Mouse (Mus musculus) lung, postnatal 0 days (tissue): ENCODE measurements at regions not wholly inside any gene's neighbourhood (a gene's known extent, or its start where the extent isn't known, plus 50 kb on each side); places are given as distances from the start of the nearest gene placed in this dataset.
"Not testable (repeated sequence)": the region's sequence is repeated elsewhere in the genome, so short reads cannot be mapped to it uniquely, and the experiment has no call there.

ENCODE experiments used
- ATAC-seq: fragments of 200-750 bp; cut with Nextera tagmentation; 2 replicates; pipeline ENCODE4 v1.8.0; 2017; ENCODE audit warnings: moderate library complexity
- DNase-seq: peaks from one replicate; pipeline ENCODE4 v3.0.0-alpha.2; 2016; ENCODE audit warnings: low spot score
- H3K27ac ChIP-seq: fragments of 300-500 bp; sonication (generic); 2 replicates; pipeline ENCODE4 v1.5.1; 2014; ENCODE audit warnings: antibody characterized with exemption, mild to moderate bottlenecking, low read length, mixed read lengths
- H3K27me3 ChIP-seq: fragments of 300-500 bp; sonication (generic); replicated peaks from 2 replicates; pipeline ENCODE4 v1.6.1; 2014; ENCODE audit warnings: low read length, mixed read lengths; ENCODE audit not compliant: insufficient read depth
- H3K36me3 ChIP-seq: fragments of 300-500 bp; sonication (generic); 2 replicates; pipeline ENCODE4 v1.6.1; 2014; ENCODE audit warnings: low read length, mixed read lengths; ENCODE audit not compliant: insufficient read depth
- H3K4me1 ChIP-seq: fragments of 300-500 bp; sonication (generic); 2 replicates; pipeline ENCODE4 v1.6.1; 2014; ENCODE audit warnings: antibody characterized with exemption, low read depth, low read length, mixed read lengths; ENCODE audit not compliant: insufficient read depth
- H3K4me2 ChIP-seq: fragments of 300-500 bp; sonication (generic); replicated peaks from 2 replicates; pipeline ENCODE4 v1.6.1; 2014; ENCODE audit warnings: low read depth, mild to moderate bottlenecking, low read length, moderate library complexity, mixed read lengths
- H3K4me3 ChIP-seq: fragments of 300-500 bp; sonication (generic); 2 replicates; pipeline ENCODE4 v1.5.1; 2014; ENCODE audit warnings: low read depth, low read length
- H3K9ac ChIP-seq: fragments of 300-500 bp; sonication (generic); replicated peaks from 2 replicates; pipeline ENCODE4 v1.6.1; 2014; ENCODE audit warnings: low read depth, mild to moderate bottlenecking
- H3K9me3 ChIP-seq: fragments of 300-500 bp; sonication (generic); 2 replicates; pipeline ENCODE4 v1.6.1; 2016; ENCODE audit warnings: low read length, mixed read lengths
- CTCF ChIP-seq: IDR thresholded peaks from 2 replicates; pipeline ENCODE4 v1.5.1; 2016; ENCODE audit warnings: antibody characterized with exemption, mild to moderate bottlenecking
- EP300 ChIP-seq: IDR thresholded peaks from 2 replicates; pipeline ENCODE4 v1.6.1; 2016; ENCODE audit warnings: antibody characterized with exemption, mild to moderate bottlenecking, control low read depth
- WGBS: fragments of 180-500 bp; shearing (Covaris S2); extraction: QIAGEN DNeasy Blood & Tissue Kit; methylation state at CpG from one replicate; pipeline ENCODE4 v1.1.7; 2014; 5-methylcytosine and 5-hydroxymethylcytosine counted together

- no peak overlapping the region for H3K27ac ChIP-seq
- no peak for TF ChIP-seq CTCF
- no peak for TF ChIP-seq EP300
- H3K4me3 ChIP-seq, result no peak overlapping the region
- no peaks in the 10 kb centered on the region for H3K36me3 ChIP-seq
- H3K9me3 ChIP-seq, result no peaks in the 10 kb centered on the region
- H3K9ac ChIP-seq, result no peak overlapping the region
- H3K4me1 ChIP-seq, result no peaks in the 10 kb centered on the region
- H3K4me2 ChIP-seq, result no peak overlapping the region
- H3K27me3 ChIP-seq, result no peaks in the 10 kb centered on the region
- no peak for DNase-seq
- WGBS, result 74% methylated on average over 11 of the region's 11 CpGs
- ATAC-seq, result no peak
These were observed 155.2 kb downstream of the Mat2b start for GRCm38 (mm10) chr11:40539776-40540175.

- H3K36me3 ChIP-seq, result no peaks in the 10 kb centered on the region
- H3K4me3 ChIP-seq, result no peak overlapping the region
- no peak for TF ChIP-seq CTCF
- TF ChIP-seq EP300, result no peak
- no peak overlapping the region for H3K9ac ChIP-seq
- 73% methylated on average over 14 of the region's 14 CpGs for WGBS
- ATAC-seq (no peak), DNase-seq (no peak)
- H3K27me3 ChIP-seq, result no peaks in the 10 kb centered on the region
- H3K27ac ChIP-seq, result no peak overlapping the region
- no peak overlapping the region for H3K4me2 ChIP-seq
- H3K4me1 ChIP-seq, result no peaks in the 10 kb centered on the region
- H3K9me3 ChIP-seq, result no peaks in the 10 kb centered on the region
These were observed 158.7 kb downstream of the Mat2b start for GRCm38 (mm10) chr11:40536236-40536765.

DNA sequence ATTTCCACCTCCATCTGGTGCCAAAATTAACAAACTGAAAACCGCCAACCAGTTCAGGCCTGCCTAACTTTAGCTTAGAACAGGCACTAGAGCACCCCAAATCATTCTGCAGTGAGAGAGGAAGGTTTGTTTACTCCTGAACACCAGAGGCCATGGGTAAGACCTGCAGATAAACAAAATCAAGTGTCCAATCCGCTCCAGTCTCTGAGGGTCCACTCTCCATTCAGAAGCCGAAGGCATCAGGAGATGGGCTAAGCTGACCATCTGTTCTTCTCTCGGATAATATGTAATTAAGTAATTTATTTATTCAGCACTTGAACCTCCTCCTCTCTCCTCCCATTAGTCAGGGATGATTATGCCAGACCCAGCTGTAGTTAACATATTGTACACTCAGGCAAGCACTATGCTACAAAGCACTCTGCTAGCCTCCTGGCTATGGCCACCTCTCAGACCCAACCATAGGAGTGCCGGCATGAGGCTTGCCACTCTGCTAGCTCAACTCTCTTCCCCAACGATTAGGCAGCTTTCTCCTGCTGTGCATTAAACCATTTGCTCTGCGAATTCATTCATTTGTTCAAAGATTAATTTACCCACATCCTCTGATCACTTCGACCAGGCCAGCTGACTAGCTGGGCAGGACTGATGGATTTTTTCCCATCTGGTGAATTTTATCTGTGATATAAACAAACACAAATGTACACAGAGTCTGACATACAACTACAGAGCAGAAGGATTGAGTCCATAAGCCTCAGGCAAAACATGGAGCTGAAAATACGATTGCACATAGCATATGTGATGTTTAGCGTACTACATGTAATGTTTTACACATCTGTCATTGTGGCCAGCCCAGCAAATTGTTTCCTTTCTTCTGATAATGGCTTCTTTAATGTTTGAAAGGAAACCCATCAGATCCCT, 184.4 kb downstream of the Mat2b start:
- ATAC-seq, result no peak

DNA sequence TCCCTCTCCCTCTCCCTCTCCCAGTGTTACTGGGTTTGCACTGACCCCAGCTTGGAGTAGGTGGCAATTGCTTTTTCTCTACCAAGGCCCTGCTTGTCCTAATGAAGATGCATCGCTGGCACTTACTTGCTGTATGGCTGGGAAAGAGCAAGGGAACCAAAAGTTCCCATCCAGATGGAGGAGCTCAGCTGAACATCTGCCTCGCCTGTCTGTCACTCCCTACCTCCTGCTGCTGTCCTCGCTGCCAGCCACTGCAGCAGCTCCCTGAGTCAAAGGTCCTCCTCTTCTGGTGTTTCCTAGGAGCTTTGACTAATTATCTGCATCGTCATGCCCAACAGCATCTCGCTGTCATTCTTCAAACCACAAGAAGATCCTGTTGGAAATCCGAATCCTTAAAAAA, 203.4 kb downstream of the Mat2b start:
- H3K4me1 ChIP-seq, result no peaks in the 10 kb centered on the region
- H3K36me3 ChIP-seq, result no peaks in the 10 kb centered on the region
- H3K27me3 ChIP-seq, result no peaks in the 10 kb centered on the region
- no peak overlapping the region for H3K9ac ChIP-seq
- 27% methylated on average over 6 of the region's 6 CpGs for WGBS
- DNase-seq, result peak; percentile 4
- ATAC-seq, result no peak
- H3K4me2 ChIP-seq, result no peak overlapping the region
- TF ChIP-seq EP300, result no peak
- no peak for TF ChIP-seq CTCF
- no peak overlapping the region for H3K27ac ChIP-seq
- H3K4me3 ChIP-seq, result no peak overlapping the region
- H3K9me3 ChIP-seq, result no peaks in the 10 kb centered on the region

More for the DNA sequence above, 184.4 kb downstream of the Mat2b start:
- Histone ChIP-seq H3K4me1 (no peaks in the 10 kb centered on the region), H3K9me3 (no peaks in the 10 kb centered on the region), H3K4me2 (no peak overlapping the region), H3K36me3 (no peaks in the 10 kb centered on the region), H3K9ac (no peak overlapping the region), H3K4me3 (no peak overlapping the region), H3K27ac (no peak overlapping the region), H3K27me3 (no peaks in the 10 kb centered on the region)
- DNase-seq, result no peak
- TF ChIP-seq EP300, result no peak
- no peak for TF ChIP-seq CTCF
- 61% methylated on average over 10 of the region's 10 CpGs for WGBS

GRCm38 (mm10) chr11:40478171-40478570, 216.8 kb downstream of the Mat2b start:
- not testable (repeated sequence) for H3K9ac ChIP-seq, H3K4me2 ChIP-seq, H3K36me3 ChIP-seq, H3K9me3 ChIP-seq, H3K27ac ChIP-seq, DNase-seq, H3K4me3 ChIP-seq, H3K4me1 ChIP-seq, ATAC-seq, H3K27me3 ChIP-seq
- WGBS, result 46% methylated on average over 6 of the region's 6 CpGs

DNA sequence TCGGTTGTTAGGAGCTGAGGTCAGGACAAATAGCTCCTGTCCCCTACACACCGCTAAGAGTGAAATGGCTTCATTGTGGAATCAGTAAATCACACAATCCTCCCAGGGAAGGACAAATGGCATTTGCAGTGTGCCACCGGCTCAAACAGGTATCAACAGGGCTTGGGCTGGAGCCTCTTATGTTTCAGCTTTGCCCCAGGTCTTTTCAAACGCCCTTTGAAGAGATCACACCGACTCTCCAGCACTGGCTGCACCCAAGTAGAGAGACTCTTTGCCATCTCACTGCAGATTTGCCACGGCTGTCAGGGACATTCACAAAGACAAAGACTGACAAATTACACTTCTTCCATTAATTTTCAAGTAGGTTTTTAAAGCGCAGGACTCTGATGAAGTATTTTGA, 217.7 kb downstream of the Mat2b start:
- Histone ChIP-seq H3K9me3 (no peaks in the 10 kb centered on the region), H3K9ac (no peak overlapping the region), H3K36me3 (no peaks in the 10 kb centered on the region), H3K4me2 (no peak overlapping the region), H3K4me1 (no peaks in the 10 kb centered on the region), H3K4me3 (no peak overlapping the region), H3K27ac (no peak overlapping the region), H3K27me3 (no peaks in the 10 kb centered on the region)
- DNase-seq, result no peak
- TF ChIP-seq EP300 (no peak), CTCF (no peak)
- no peak for ATAC-seq
- 34% methylated on average over 7 of the region's 7 CpGs for WGBS
